Mouse (Mus musculus): Measurements from ENCODE around the gene Mup13.
"Not testable (repeated sequence)": the region's sequence is repeated elsewhere in the genome, so short reads cannot be mapped to it uniquely, and the experiment has no call there.

Mup13 gene

DNA sequence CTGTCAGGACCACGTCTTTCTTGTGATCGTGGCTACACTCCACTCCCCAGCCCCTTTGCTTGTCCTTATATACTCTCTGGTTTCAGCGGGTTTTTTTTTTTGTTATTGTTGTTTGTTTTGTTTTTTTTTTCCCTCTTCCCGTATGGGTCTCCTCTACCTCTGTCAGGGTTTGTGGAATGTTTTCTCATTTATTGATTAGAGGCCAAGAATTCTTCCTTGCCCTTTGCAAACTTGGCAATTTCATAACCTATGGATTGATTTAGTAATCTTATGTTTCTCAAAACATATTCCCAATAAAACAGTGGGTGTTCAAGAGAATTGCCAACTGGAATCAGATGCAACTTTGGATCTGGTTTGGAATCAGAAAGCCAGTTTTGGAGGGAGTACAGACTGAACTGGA is at the start of gene Mup13:
Gene Mup13 (minus strand): TSS at position 101 of the 400 bp plus-strand sequence.
- DNase-seq (ENCODE audit: low spot score in 2 of 2) = not testable (repeated sequence)

Data from frontal cortex, postnatal 10 days (tissue).